Mouse (Mus musculus) stomach, embryonic 16.5 days (tissue): ENCODE data around the gene Gm7137. TPM values are rescaled to one million over a fixed set of nuclear protein-coding genes. Genes with fewer than 3 reads are reported as not detected.
"Not testable (repeated sequence)": the region's sequence is repeated elsewhere in the genome, so short reads cannot be mapped to it uniquely, and the experiment has no call there.

Source experiments
- ATAC-seq: fragments of 200-750 bp; cut with Nextera tagmentation; 2 replicates; pipeline ENCODE4 v1.8.0; 2017; ENCODE audit warnings: moderate number of reproducible peaks, moderate TSS enrichment; ENCODE audit not compliant: insufficient read depth, low FRiP score
- H3K27ac ChIP-seq: fragments of 300-500 bp; sonication (generic); 2 replicates; pipeline ENCODE4 v1.5.1; 2014; ENCODE audit warnings: low read length
- H3K27me3 ChIP-seq: fragments of 300-500 bp; sonication (generic); 2 replicates; pipeline ENCODE4 v1.6.1; 2014; ENCODE audit warnings: low read length, control low read depth, mixed read lengths; ENCODE audit not compliant: control insufficient read depth, insufficient read depth
- H3K36me3 ChIP-seq: fragments of 300-500 bp; sonication (generic); 2 replicates; pipeline ENCODE4 v1.6.1; 2014; ENCODE audit warnings: low read length; ENCODE audit not compliant: control insufficient read depth, insufficient read depth
- H3K4me1 ChIP-seq: fragments of 300-500 bp; sonication (generic); 2 replicates; pipeline ENCODE4 v1.6.1; 2014; ENCODE audit warnings: low read length, control low read depth, mixed read lengths; ENCODE audit not compliant: control insufficient read depth, insufficient read depth
- H3K4me2 ChIP-seq: fragments of 300-500 bp; sonication (generic); 2 replicates; pipeline ENCODE4 v1.6.1; 2014; ENCODE audit warnings: low read depth, low read length, mixed read lengths
- H3K4me3 ChIP-seq: fragments of 300-500 bp; sonication (generic); replicated peaks from 2 replicates; pipeline ENCODE4 v1.5.1; 2014; ENCODE audit warnings: mild to moderate bottlenecking, low read length
- H3K9ac ChIP-seq: fragments of 300-500 bp; sonication (generic); 2 replicates; pipeline ENCODE4 v1.6.1; 2014; ENCODE audit warnings: low read length
- H3K9me3 ChIP-seq: fragments of 300-500 bp; sonication (generic); replicated peaks from 2 replicates; pipeline ENCODE4 v1.6.1; 2016; ENCODE audit warnings: low read length, control low read depth; ENCODE audit not compliant: control insufficient read depth
- WGBS: fragments of 180-500 bp; shearing (Covaris S2); extraction: QIAGEN DNeasy Blood & Tissue Kit; methylation state at CpG from one replicate; pipeline ENCODE4 v1.1.7; 2014; 5-methylcytosine and 5-hydroxymethylcytosine counted together
- polyA plus RNA-seq: library from polyadenylated mRNA; unstranded; fragments of >200 nt; fragmentation: Nextera tagmentation; extraction: Ambion mirVana; gene quantifications from 2 replicates; pipeline ENCODE4 v1.2.1, GENCODE M21; 2015

Gene Gm7137
- polyA plus RNA-seq = not detected in 2 replicates

DNA sequence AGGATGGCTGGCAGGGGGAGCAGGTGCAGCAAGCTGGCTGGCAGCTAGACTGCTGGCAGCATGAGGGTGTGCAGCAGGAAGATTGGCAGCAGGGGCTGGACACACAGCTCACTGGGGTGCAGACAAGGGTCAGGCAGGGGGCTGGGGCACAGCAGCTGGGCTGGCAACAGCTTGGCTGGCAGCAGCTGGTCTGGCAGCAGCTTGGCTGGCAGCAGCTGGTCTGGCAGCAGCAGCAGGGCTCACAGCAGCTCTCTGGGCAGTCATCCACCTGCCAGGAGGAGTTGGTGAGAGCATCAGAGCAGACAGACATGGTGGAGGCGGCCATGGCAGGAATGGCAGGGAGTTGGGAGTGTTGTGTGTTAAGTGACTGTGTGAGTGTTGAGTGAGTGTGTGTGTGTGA lies at the start of gene Gm7137:
Gm7137 (minus strand) TSS at position 325 of the 400 bp plus-strand sequence.
- not testable (repeated sequence) for H3K27me3 ChIP-seq, H3K9ac ChIP-seq, H3K4me3 ChIP-seq, H3K4me1 ChIP-seq, ATAC-seq, H3K36me3 ChIP-seq, H3K4me2 ChIP-seq, H3K9me3 ChIP-seq, H3K27ac ChIP-seq
- 57% methylated on average over 1 of the region's 1 CpGs for WGBS

DNA sequence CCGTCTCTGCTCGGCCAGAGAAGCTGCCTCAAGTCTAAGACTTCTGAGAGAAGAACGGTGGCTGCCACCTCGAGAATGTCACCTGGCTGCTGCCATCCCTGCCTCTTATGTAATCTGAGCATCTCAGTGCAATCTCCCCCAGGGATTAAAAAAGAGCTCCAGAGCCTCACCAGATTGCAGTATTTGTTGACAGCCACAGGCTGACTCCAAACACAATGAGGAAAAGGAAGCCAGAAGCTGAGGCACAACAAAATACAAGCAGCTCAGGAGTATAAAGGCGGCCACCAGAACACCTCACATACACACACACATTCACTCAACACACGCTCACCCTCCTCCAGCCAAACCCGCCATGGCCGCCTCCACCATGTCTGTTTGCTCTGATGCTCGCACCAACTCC lies 47.6 kb upstream of the Gm7137 start, which contains the start of gene Krtap10-10:
Krtap10-10 (plus strand) TSS at position 301 of the 400 bp plus-strand sequence.
- Histone ChIP-seq H3K27ac (no peak within 1 kb of the TSS), H3K4me3 (no peak within 1 kb of the TSS), H3K36me3 (no peaks in the 10 kb centered on the region), H3K27me3 (no peaks in the 10 kb centered on the region), H3K4me1 (no peaks in the 10 kb centered on the region), H3K9ac (no peak within 1 kb of the TSS), H3K4me2 (no peak within 1 kb of the TSS), H3K9me3 (no peaks in the 10 kb centered on the region)
- ATAC-seq = no peak
- WGBS = 69% methylated on average over 9 of the region's 9 CpGs

DNA sequence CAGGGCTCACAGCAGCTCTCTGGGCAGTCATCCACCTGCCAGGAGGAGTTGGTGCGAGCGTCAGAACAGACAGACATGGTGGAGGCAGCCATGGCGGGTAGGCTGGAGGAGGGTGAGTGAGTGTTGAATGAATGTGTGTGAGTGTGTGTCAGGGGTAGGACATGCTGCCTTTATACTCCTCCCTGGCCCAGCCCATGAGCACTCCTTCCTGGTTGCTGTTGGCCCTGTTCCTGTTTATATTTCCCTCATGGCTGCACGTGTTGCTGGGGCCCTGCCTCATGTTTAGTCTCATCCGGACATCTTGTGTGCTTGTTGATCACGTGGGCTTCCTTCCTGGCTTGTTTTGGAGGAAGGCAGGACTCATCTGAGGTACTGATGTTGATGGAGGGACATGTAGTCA lies 39.0 kb upstream of the Gm7137 start, which contains the start of gene Krtap10-4:
Krtap10-4 (minus strand) TSS at position 145 of the 400 bp plus-strand sequence.
- 52% methylated on average over 6 of the region's 6 CpGs for WGBS
- H3K36me3 ChIP-seq = no peaks in the 10 kb centered on the region
- peaks cover 3% of the 10 kb centered on the region; the same call in 1 of the 2 replicates for H3K9me3 ChIP-seq
- H3K4me2 ChIP-seq = no peak within 1 kb of the TSS
- no peak within 1 kb of the TSS for H3K27ac ChIP-seq
- no peak within 1 kb of the TSS for H3K9ac ChIP-seq
- no peaks in the 10 kb centered on the region for H3K4me1 ChIP-seq
- no peaks in the 10 kb centered on the region for H3K27me3 ChIP-seq
- H3K4me3 ChIP-seq = no peak within 1 kb of the TSS
- peak; percentile 24; the same call in 1 of the 2 replicates for ATAC-seq

DNA sequence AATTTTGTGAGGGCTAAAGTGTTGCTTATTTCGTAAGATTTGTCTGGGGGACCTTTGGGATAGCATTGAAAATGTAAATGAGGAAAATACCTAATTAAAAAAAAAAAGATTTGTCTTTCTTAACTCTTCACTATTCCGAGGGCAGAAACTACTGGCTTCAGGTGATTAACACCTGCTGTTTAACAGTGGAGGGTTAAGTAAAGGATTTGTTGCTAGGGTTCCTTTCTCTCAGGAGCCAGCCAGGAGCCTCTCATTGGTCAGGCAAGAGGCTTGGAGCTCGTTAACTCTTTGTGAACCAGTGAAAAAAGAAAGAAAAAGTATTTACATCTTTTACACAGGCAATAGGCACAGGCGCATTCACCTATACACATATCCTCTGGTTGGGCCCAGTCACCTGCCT lies 31.2 kb upstream of the Gm7137 start:
- WGBS = 37% methylated on average over 4 of the region's 4 CpGs
- no peak for ATAC-seq
- Histone ChIP-seq H3K4me1 (no peaks in the 10 kb centered on the region), H3K4me2 (no peak overlapping the region), H3K9ac (no peak overlapping the region), H3K27me3 (no peaks in the 10 kb centered on the region), H3K4me3 (no peak overlapping the region), H3K27ac (no peak overlapping the region), H3K36me3 (no peaks in the 10 kb centered on the region), H3K9me3 (peaks cover 3% of the 10 kb centered on the region; the same call in 1 of the 2 replicates)

DNA sequence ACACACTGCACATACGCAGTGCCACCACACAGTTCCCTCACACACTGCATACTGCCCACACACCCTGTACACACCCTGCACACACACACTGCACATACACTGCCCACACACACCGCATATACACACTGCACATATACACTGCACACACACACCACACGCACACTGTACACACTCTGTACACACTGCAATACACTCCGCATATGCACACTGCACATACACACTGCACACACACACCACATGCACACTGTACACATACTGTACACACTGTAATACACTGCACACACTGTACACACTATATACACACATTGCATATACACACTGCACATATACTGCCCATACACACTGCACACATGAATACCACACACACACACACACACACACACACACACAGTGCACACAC lies 30.5 kb upstream of the Gm7137 start:
- Histone ChIP-seq H3K4me1 (no peaks in the 10 kb centered on the region), H3K27ac (no peak overlapping the region), H3K27me3 (no peaks in the 10 kb centered on the region), H3K9me3 (no peaks in the 10 kb centered on the region), H3K4me3 (no peak overlapping the region), H3K9ac (no peak overlapping the region), H3K36me3 (no peaks in the 10 kb centered on the region), H3K4me2 (no peak overlapping the region)
- ATAC-seq = peak; percentile 44
- 93% methylated on average over 4 of the region's 4 CpGs for WGBS

DNA sequence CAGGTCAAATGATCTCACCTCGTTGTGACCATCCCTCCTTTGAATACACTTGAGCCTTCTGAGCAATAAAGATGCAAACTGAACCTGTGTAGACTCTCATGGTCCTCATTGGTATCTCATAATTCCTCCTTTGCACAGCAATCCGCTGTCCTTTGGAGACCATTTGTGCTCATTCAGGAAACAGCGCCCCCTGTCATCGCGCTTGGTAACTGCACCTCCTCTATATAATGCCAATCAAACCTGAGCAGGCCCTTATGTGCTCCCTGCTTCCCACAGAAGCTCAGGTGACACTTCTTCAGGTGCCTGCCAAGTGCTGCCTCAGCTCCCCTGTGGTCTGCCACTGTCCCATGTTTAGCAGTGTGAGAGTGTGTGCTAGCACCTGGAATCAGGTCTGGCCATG lies 27.5 kb upstream of the Gm7137 start:
- 27% methylated on average over 5 of the region's 5 CpGs for WGBS
- Histone ChIP-seq H3K27me3 (no peaks in the 10 kb centered on the region), H3K4me3 (no peak overlapping the region), H3K9ac (no peak overlapping the region), H3K4me2 (no peak overlapping the region), H3K36me3 (no peaks in the 10 kb centered on the region), H3K9me3 (no peaks in the 10 kb centered on the region), H3K27ac (no peak overlapping the region), H3K4me1 (no peaks in the 10 kb centered on the region)
- ATAC-seq = no peak

DNA sequence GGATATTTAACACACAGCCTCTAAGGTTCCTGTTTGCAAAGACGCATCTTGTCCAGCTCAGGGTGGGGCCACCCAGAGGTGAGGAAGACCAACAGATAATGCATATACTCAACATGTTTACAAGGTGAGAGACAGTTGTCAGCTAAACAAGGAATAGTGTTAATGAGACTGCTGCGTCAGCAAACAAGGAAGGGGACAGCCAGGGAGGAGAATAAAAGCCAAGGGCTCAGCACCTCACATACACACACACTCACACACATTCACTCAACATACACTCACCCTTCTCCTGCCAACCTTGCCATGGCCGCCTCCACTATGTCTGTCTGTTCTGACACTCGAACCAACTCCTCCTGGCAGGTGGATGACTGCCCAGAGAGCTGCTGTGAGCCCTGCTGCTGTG lies 26.4 kb upstream of the Gm7137 start, which contains the start of gene Gm2696:
Gm2696 (plus strand) TSS at position 301 of the 400 bp plus-strand sequence.
- 32% methylated on average over 4 of the region's 4 CpGs for WGBS

DNA sequence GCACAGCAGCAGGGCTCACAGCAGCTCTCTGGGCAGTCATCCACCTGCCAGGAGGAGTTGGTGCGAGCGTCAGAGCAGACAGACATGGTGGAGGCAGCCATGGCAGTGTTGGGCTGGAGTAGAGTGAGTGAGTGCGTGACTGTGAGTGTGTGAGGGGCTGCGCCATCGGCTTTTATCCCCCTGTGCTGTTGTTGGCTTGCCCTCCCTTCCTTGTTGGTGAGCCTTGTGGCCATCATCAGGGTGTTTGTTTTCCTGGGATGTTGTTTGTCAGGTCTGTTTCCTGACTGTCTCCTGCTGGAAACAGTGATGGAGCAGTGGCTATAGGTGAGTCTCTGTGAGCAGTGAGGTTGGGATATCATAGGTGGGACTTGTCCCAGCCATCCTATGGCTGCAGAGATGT lies 23.7 kb upstream of the Gm7137 start, which contains the start of gene Gm9507:
Gm9507 (minus strand) TSS at position 101 of the 400 bp plus-strand sequence.
- Histone ChIP-seq H3K4me2 (no peak within 1 kb of the TSS), H3K36me3 (no peaks in the 10 kb centered on the region), H3K9ac (no peak within 1 kb of the TSS), H3K4me3 (no peak within 1 kb of the TSS), H3K4me1 (no peaks in the 10 kb centered on the region), H3K27me3 (no peaks in the 10 kb centered on the region), H3K27ac (no peak within 1 kb of the TSS), H3K9me3 (no peaks in the 10 kb centered on the region)
- WGBS = 60% methylated on average over 5 of the region's 5 CpGs
- ATAC-seq = no peak

More for the DNA sequence above, 26.4 kb upstream of the Gm7137 start, which contains the start of gene Gm2696:
- Histone ChIP-seq H3K9me3 (no peaks in the 10 kb centered on the region), H3K4me2 (no peak within 1 kb of the TSS), H3K4me3 (no peak within 1 kb of the TSS), H3K9ac (no peak within 1 kb of the TSS), H3K36me3 (no peaks in the 10 kb centered on the region), H3K27me3 (no peaks in the 10 kb centered on the region), H3K27ac (no peak within 1 kb of the TSS), H3K4me1 (no peaks in the 10 kb centered on the region)
- no peak for ATAC-seq

DNA sequence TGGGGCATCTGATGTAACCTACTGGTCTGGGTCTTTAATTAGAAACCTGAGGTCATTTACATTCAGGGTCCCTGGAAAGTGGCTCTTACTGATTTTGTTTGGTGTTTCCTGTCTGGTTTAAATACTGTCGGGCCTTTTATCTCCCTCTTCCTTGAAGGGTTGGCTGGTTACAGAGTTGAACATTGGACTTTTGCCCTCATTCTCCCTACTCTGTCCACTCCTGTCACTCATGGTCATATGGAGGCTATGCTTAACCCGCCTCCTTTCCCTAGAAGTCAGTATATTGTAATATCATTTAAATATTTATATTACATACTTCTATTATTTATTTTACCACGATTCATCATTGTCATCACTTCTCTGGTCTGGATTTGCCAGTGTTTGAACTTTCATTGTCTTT lies 16.1 kb upstream of the Gm7137 start:
- Histone ChIP-seq H3K27ac (no peak overlapping the region), H3K36me3 (no peaks in the 10 kb centered on the region), H3K9ac (no peak overlapping the region), H3K27me3 (no peaks in the 10 kb centered on the region), H3K4me2 (no peak overlapping the region), H3K4me3 (no peak overlapping the region), H3K9me3 (no peaks in the 10 kb centered on the region), H3K4me1 (no peaks in the 10 kb centered on the region)
- WGBS = 42% methylated on average over 3 of the region's 3 CpGs
- no peak for ATAC-seq
